Mouse (Mus musculus) MEL (cell line): ENCODE measurements around the gene Arid1b. TPM values are rescaled to one million over a fixed set of nuclear protein-coding genes. Genes with fewer than 3 reads are reported as not detected.

Experiments
- DNase-seq: peaks from one replicate; pipeline ENCODE4 v3.0.0; 2011; ENCODE audit warnings: low read depth, low spot score
- H3K27ac ChIP-seq: 2 replicates; pipeline ENCODE4 v1.5.1; 2012; ENCODE audit warnings: low read depth, mild to moderate bottlenecking, control low read depth, low read length, moderate library complexity; ENCODE audit not compliant: control insufficient read depth
- H3K27me3 ChIP-seq, 2 experiments: fragments of 150-350 bp in 1 of 2; sonication (generic) in 1 of 2; 2 replicates each; pipeline ENCODE4 v1.6.1; 2012; ENCODE audit warnings: low read length in 2 of 2, mild to moderate bottlenecking in 2 of 2, improper control_type of control experiment in 1 of 2, moderate library complexity in 1 of 2; ENCODE audit not compliant: insufficient read depth in 2 of 2, control insufficient read depth in 1 of 2
- H3K36me3 ChIP-seq, 2 experiments: 2 replicates each; pipeline ENCODE4 v1.6.1; 2012 to 2014; ENCODE audit warnings: low read length in 2 of 2, improper control_type of control experiment in 1 of 2, inconsistent platforms in 1 of 2, mild to moderate bottlenecking in 1 of 2; ENCODE audit not compliant: insufficient read depth in 2 of 2, control insufficient read depth in 1 of 2
- H3K4me1 ChIP-seq, 2 experiments: fragments of 150-350 bp in 1 of 2; sonication (generic) in 1 of 2; 2 replicates each; pipeline ENCODE4 v1.6.1; 2012; ENCODE audit warnings: low read length in 2 of 2, improper control_type of control experiment in 1 of 2, mild to moderate bottlenecking in 1 of 2; ENCODE audit not compliant: insufficient read depth in 2 of 2, control insufficient read depth in 1 of 2
- H3K4me3 ChIP-seq, 2 experiments: fragments of 150-350 bp in 1 of 2; sonication (generic) in 1 of 2; 2 replicates each; pipeline ENCODE4 v1.5.1; 2012; ENCODE audit warnings: low read depth in 2 of 2, low read length in 2 of 2, mild to moderate bottlenecking in 2 of 2, moderate library complexity in 2 of 2, control low read depth in 1 of 2, improper control_type of control experiment in 1 of 2; ENCODE audit not compliant: control insufficient read depth in 1 of 2, insufficient read depth in 1 of 2
- H3K79me2 ChIP-seq: 2 replicates; pipeline ENCODE4 v1.6.1; 2012; ENCODE audit warnings: mild to moderate bottlenecking, low read length, moderate library complexity; ENCODE audit not compliant: control insufficient read depth, poor library complexity, insufficient read depth
- H3K9ac ChIP-seq: 2 replicates; pipeline ENCODE4 v1.6.1; 2012; ENCODE audit warnings: low read depth, mild to moderate bottlenecking, control low read depth, low read length, moderate library complexity; ENCODE audit not compliant: control insufficient read depth, poor library complexity, severe bottlenecking
- H3K9me3 ChIP-seq: fragments of 150-350 bp; sonication (generic); replicated peaks from 2 replicates; pipeline ENCODE4 v1.6.1; 2012; ENCODE audit warnings: mild to moderate bottlenecking, low read length, improper control_type of control experiment, moderate library complexity; ENCODE audit not compliant: insufficient read depth
- BHLHE40 ChIP-seq: IDR thresholded peaks from 2 replicates; pipeline ENCODE4 v1.6.1; 2012; ENCODE audit warnings: low read depth, mild to moderate bottlenecking, inconsistent platforms, low read length, improper control_type of control experiment, borderline replicate concordance
- CHD2 ChIP-seq: IDR thresholded peaks from 2 replicates; pipeline ENCODE4 v1.6.1; 2011; ENCODE audit warnings: low read length, improper control_type of control experiment
- CTCF ChIP-seq, 3 experiments: IDR thresholded peaks in 2 of 3; conservative IDR thresholded peaks in 1 of 3; 2 replicates each; pipeline ENCODE4 v1.5.1; 2011 to 2012; ENCODE audit warnings: low read length in 3 of 3, low read depth in 2 of 3, mild to moderate bottlenecking in 2 of 3, improper control_type of control experiment in 1 of 3, inconsistent platforms in 1 of 3, mixed read lengths in 1 of 3, moderate library complexity in 1 of 3; ENCODE audit not compliant: control insufficient read depth in 1 of 3, insufficient read depth in 1 of 3, poor library complexity in 1 of 3, severe bottlenecking in 1 of 3
- EP300 ChIP-seq, 2 experiments: IDR thresholded peaks; 2 replicates each; pipeline ENCODE4 v1.6.1; 2011; ENCODE audit warnings: improper control_type of control experiment in 2 of 2, low read length in 2 of 2, low read depth in 1 of 2, mild to moderate bottlenecking in 1 of 2
- ETS1 ChIP-seq: IDR thresholded peaks from 2 replicates; pipeline ENCODE4 v1.6.1; 2012; ENCODE audit warnings: low read depth, mild to moderate bottlenecking, inconsistent platforms, low read length, improper control_type of control experiment, moderate library complexity
- JUND ChIP-seq: IDR thresholded peaks from 2 replicates; pipeline ENCODE4 v1.6.1; 2011; ENCODE audit warnings: low read depth, mild to moderate bottlenecking, improper control_type of control experiment, low read length
- MAFK ChIP-seq: IDR thresholded peaks from 2 replicates; pipeline ENCODE4 v1.6.1; 2011; ENCODE audit warnings: low read depth, mild to moderate bottlenecking, low read length, improper control_type of control experiment, borderline replicate concordance
- MAX ChIP-seq: IDR thresholded peaks from 2 replicates; pipeline ENCODE4 v1.6.1; 2011; ENCODE audit warnings: low read length, improper control_type of control experiment
- MAZ ChIP-seq: IDR thresholded peaks from 2 replicates; pipeline ENCODE4 v1.6.1; 2012; ENCODE audit warnings: low read depth, mild to moderate bottlenecking, inconsistent platforms, low read length, improper control_type of control experiment
- MXI1 ChIP-seq: IDR thresholded peaks from 2 replicates; pipeline ENCODE4 v1.6.1; 2011; ENCODE audit warnings: mild to moderate bottlenecking, low read depth, low read length, improper control_type of control experiment
- NELFE ChIP-seq: IDR thresholded peaks from 2 replicates; pipeline ENCODE4 v1.6.1; 2011; ENCODE audit warnings: low read depth, low read length, improper control_type of control experiment
- NRF1 ChIP-seq: IDR thresholded peaks from 2 replicates; pipeline ENCODE4 v1.6.1; 2014; ENCODE audit warnings: low read depth, mild to moderate bottlenecking, inconsistent platforms, low read length, improper control_type of control experiment, moderate library complexity; ENCODE audit not compliant: poor library complexity, insufficient read depth, severe bottlenecking
- POLR2A ChIP-seq, 2 experiments: IDR thresholded peaks; 2 replicates each; pipeline ENCODE4 v1.6.1; 2011 to 2012; ENCODE audit warnings: low read length in 2 of 2, mild to moderate bottlenecking in 2 of 2, control low read depth in 1 of 2, improper control_type of control experiment in 1 of 2, low read depth in 1 of 2, moderate library complexity in 1 of 2; ENCODE audit not compliant: control insufficient read depth in 1 of 2, insufficient read depth in 1 of 2, poor library complexity in 1 of 2
- POLR2AphosphoS2 ChIP-seq: IDR thresholded peaks from 2 replicates; pipeline ENCODE4 v1.6.1; 2011; ENCODE audit warnings: low read length, improper control_type of control experiment
- TCF12 ChIP-seq: IDR thresholded peaks from 2 replicates; pipeline ENCODE4 v1.6.1; 2014; ENCODE audit warnings: low read depth, mild to moderate bottlenecking, inconsistent platforms, low read length, improper control_type of control experiment, moderate library complexity
- USF1 ChIP-seq: IDR thresholded peaks from 2 replicates; pipeline ENCODE4 v1.6.1; 2014; ENCODE audit warnings: low read depth, mild to moderate bottlenecking, inconsistent platforms, low read length, improper control_type of control experiment, moderate library complexity
- ZKSCAN1 ChIP-seq: IDR thresholded peaks from 2 replicates; pipeline ENCODE4 v1.6.1; 2012; ENCODE audit warnings: low read depth, mild to moderate bottlenecking, inconsistent platforms, low read length, improper control_type of control experiment, moderate library complexity
- ZNF384 ChIP-seq: IDR thresholded peaks from 2 replicates; pipeline ENCODE4 v1.6.1; 2012; ENCODE audit warnings: low read depth, mild to moderate bottlenecking, inconsistent platforms, low read length, improper control_type of control experiment
- polyA plus RNA-seq, 2 experiments: library from polyadenylated mRNA; stranded (reverse) in 1 of 2; unstranded in 1 of 2; fragments of >175 nt in 1 of 2; fragments of >200 nt in 1 of 2; gene quantifications; 2 replicates each; pipeline versions ENCODE4 v1.2.1 to v1.2.4; 2012; ENCODE audit warnings: low replicate concordance in 2 of 2, low read depth in 1 of 2; ENCODE audit not compliant: insufficient read length in 2 of 2, insufficient read depth in 1 of 2, missing spikeins in 1 of 2
- total RNA-seq: library from RNA; depleted of rRNA; stranded (reverse); fragments of 300-350 nt; gene quantifications from 2 replicates; pipeline ENCODE4 v1.2.3, GENCODE M21; 2012

Gene Arid1b
- total and polyA plus RNA-seq, 3 experiments: 13.4 to 17.4 TPM; not detected in 1

DNA sequence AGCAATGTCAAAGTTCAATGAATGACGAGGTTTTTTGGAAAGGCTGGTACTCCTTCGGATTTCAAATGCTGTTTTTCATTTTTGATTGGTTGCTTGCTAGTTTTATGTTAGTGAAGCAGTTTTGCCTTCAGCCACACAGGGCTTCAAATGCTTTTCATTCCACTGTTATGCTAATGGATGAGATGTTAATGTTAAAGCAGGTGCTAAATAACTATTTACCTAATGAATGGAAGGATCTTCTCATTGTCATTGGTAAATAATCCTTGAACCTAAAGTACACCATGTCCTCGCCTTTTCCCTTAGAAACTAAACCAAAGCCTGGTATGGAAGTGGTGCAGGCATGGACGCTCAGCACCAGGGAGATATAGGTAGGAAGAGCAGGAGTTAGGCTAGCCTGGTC lies 26.9 kb upstream of the Arid1b start:
- H3K9ac ChIP-seq: no peak overlapping the region
- TF ChIP-seq CHD2 (no peak), NELFE (no peak), TCF12 (no peak), POLR2A (IDR thresholded peaks at IDR 0.05; ENCODE audit: control insufficient read depth in 1 of 2, insufficient read depth in 1 of 2, low read depth in 1 of 2, low read length in 2 of 2, poor library complexity in 1 of 2) (no peak), CTCF (IDR thresholded peaks at IDR 0.05 in 2 of 3, conservative IDR thresholded peaks at IDR 0.05 in 1 of 3; ENCODE audit: control insufficient read depth in 1 of 3, insufficient read depth in 1 of 3, low read depth in 2 of 3, low read length in 3 of 3, poor library complexity in 1 of 3, severe bottlenecking in 1 of 3) (no peak), NRF1 (no peak), MAX (no peak), POLR2AphosphoS2 (no peak), JUND (no peak), ZKSCAN1 (no peak), USF1 (no peak), MXI1 (no peak), MAFK (no peak), ETS1 (no peak), MAZ (no peak), EP300 (IDR thresholded peaks at IDR 0.05; ENCODE audit: low read depth in 1 of 2, low read length in 2 of 2) (no peak), BHLHE40 (no peak)
- no peak overlapping the region for H3K27ac ChIP-seq
- H3K36me3 ChIP-seq: no peaks in the 10 kb centered on the region
- H3K9me3 ChIP-seq: no peaks in the 10 kb centered on the region
- H3K27me3 ChIP-seq: peaks cover 3 to 7% of the 10 kb centered on the region in 2 experiments; a peak in 3 of 4 replicates
- DNase-seq: no peak
- no peak overlapping the region for H3K4me3 ChIP-seq
- no peaks in the 10 kb centered on the region for H3K4me1 ChIP-seq
- no peaks in the 10 kb centered on the region for H3K79me2 ChIP-seq

DNA sequence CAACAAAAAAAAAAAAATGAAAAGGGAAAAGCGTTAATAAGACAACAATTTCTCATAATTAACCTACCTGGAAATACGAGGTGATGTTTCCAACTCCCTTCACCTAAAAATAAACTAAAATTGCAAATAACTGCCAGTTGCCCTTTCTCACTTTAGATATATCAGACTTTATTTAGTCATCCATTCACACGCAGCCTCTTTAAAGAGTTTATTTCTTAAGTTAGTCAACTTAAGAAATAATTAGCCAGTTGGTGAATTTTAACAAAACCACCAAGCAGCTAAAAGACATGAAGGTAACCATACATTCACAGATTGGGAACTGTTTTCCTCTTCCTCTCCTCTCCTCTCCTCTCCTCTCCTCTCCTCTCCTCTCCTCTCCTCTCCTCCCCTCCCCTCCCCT lies 26.1 kb upstream of the Arid1b start:
- Histone ChIP-seq H3K4me1 (no peaks in the 10 kb centered on the region), H3K27ac (no peak overlapping the region), H3K9ac (no peak overlapping the region), H3K36me3 (no peaks in the 10 kb centered on the region), H3K4me3 (no peak overlapping the region), H3K9me3 (no peaks in the 10 kb centered on the region), H3K27me3 (peaks cover 5 to 9% of the 10 kb centered on the region in 2 experiments; a peak in 3 of 4 replicates), H3K79me2 (no peaks in the 10 kb centered on the region)
- DNase-seq: no peak
- TF ChIP-seq POLR2A (IDR thresholded peaks at IDR 0.05; ENCODE audit: control insufficient read depth in 1 of 2, insufficient read depth in 1 of 2, low read depth in 1 of 2, low read length in 2 of 2, poor library complexity in 1 of 2): no peak
- TF ChIP-seq ZNF384: no peak
